In the genomic region with DNA sequence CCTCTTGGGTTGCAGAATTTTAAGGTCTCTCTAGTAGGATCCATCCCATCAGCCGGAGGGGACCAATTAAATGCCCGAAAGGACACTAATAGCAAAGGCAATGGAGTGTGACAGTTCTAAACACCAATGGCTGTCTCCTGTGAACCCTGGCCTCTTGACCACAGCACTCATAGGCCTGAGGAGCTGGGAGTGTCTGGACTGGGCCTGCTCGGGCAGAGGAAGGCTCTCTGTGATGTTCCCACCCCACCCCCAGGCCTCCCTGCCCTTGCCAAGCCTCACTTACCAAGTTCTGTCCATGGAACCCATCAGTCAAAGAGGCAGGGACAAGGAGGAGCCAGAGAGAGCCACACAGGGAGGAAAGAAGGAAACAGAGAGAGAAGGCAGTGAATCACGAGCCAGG, we compare ENCODE assay signal across 25 mouse cellular contexts.
DNase-seq lines count a peak whose midpoint lies in the region; ATAC-seq and TF ChIP-seq lines count a peak whose summit lies in the region.
"Had no signal": no experiment of that assay in that cellular context is flagged by ENCODE, and none has a peak within 500 bp of the region (broad histone marks: within the 10 kb centered on the region; RNA-seq: fewer than 3 reads in every experiment).

No protein-coding gene starts in this region.

- WGBS in kidney, embryonic 14.5 days, result 13% methylated on average over 4 of the region's 4 CpGs
- WGBS in kidney, postnatal 0 days, result 17% methylated on average over 4 of the region's 4 CpGs
- 30% methylated on average over 4 of the region's 4 CpGs for WGBS in hindbrain, embryonic 11.5 days

- no peak overlapping the region for H3K9ac ChIP-seq in kidney, embryonic 14.5 days (ENCODE audit: low read depth, low read length)
- no peak overlapping the region for H3K9ac ChIP-seq in kidney, postnatal 0 days (ENCODE audit: low read depth, low read length)
- no peak overlapping the region for H3K9ac ChIP-seq in hindbrain, embryonic 11.5 days (ENCODE audit: low read depth, low read length)
- H3K9ac ChIP-seq: embryonic facial prominence, embryonic 13.5 days; forebrain, embryonic 12.5 days; forebrain, embryonic 15.5 days; hindbrain, embryonic 13.5 days had no signal

- no peaks in the 10 kb centered on the region for H3K4me1 ChIP-seq in kidney, embryonic 14.5 days (ENCODE audit: control insufficient read depth, insufficient read depth, low read length)
- no peaks in the 10 kb centered on the region for H3K4me1 ChIP-seq in kidney, postnatal 0 days (replicated peaks; ENCODE audit: insufficient read depth, low read length)
- H3K4me1 ChIP-seq in hindbrain, embryonic 11.5 days (replicated peaks; ENCODE audit: control insufficient read depth, insufficient read depth, low read length), result no peaks in the 10 kb centered on the region
- H3K4me1 ChIP-seq: forebrain, embryonic 15.5 days had no signal

- TF ChIP-seq CTCF in kidney, postnatal 0 days (IDR thresholded peaks at IDR 0.05; ENCODE audit: low read depth), result no peak

- H3K4me3 ChIP-seq in kidney, embryonic 14.5 days (ENCODE audit: low read length), result no peak overlapping the region
- H3K4me3 ChIP-seq in kidney, postnatal 0 days (replicated peaks; ENCODE audit: low read depth, low read length), result no peak overlapping the region
- no peak overlapping the region for H3K4me3 ChIP-seq in hindbrain, embryonic 11.5 days (ENCODE audit: low read depth, low read length)
- H3K4me3 ChIP-seq: embryonic facial prominence, embryonic 13.5 days; erythroblast, embryonic 14.5 days; forebrain, embryonic 12.5 days; forebrain, embryonic 15.5 days; heart, adult 2 months; hindbrain, embryonic 13.5 days had no signal

- no peak overlapping the region for H3K4me2 ChIP-seq in kidney, embryonic 14.5 days (replicated peaks; ENCODE audit: low read depth, low read length)
- no peak overlapping the region for H3K4me2 ChIP-seq in kidney, postnatal 0 days (ENCODE audit: low read length)
- H3K4me2 ChIP-seq in hindbrain, embryonic 11.5 days (replicated peaks; ENCODE audit: low read depth, low read length), result no peak overlapping the region
- H3K4me2 ChIP-seq: embryonic facial prominence, embryonic 13.5 days; forebrain, embryonic 12.5 days; forebrain, embryonic 15.5 days; heart, embryonic 11.5 days; hindbrain, embryonic 13.5 days had no signal

- H3K36me3 ChIP-seq in kidney, embryonic 14.5 days (ENCODE audit: control insufficient read depth, insufficient read depth, low read length), result no peaks in the 10 kb centered on the region
- no peaks in the 10 kb centered on the region for H3K36me3 ChIP-seq in kidney, postnatal 0 days (ENCODE audit: insufficient read depth, low read length)
- no peaks in the 10 kb centered on the region for H3K36me3 ChIP-seq in hindbrain, embryonic 11.5 days (ENCODE audit: control insufficient read depth, insufficient read depth, low read length)
- H3K36me3 ChIP-seq: embryonic facial prominence, embryonic 13.5 days; forebrain, embryonic 12.5 days; forebrain, embryonic 15.5 days; G1E; hindbrain, embryonic 13.5 days had no signal

- peak overlapping the region; percentile 14; the same call in 1 of the 2 replicates for H3K27ac ChIP-seq in kidney, embryonic 14.5 days (ENCODE audit: low read depth, low read length)
- H3K27ac ChIP-seq in kidney, postnatal 0 days, result no peak overlapping the region
- H3K27ac ChIP-seq in hindbrain, embryonic 11.5 days (ENCODE audit: low read depth, low read length), result no peak overlapping the region
- H3K27ac ChIP-seq: embryonic facial prominence, embryonic 13.5 days; forebrain, embryonic 12.5 days; forebrain, embryonic 15.5 days; heart, adult 2 months; hindbrain, embryonic 13.5 days had no signal

- no peak for DNase-seq in kidney, adult 9 months
- peak; percentile 30 for DNase-seq in kidney, postnatal 0 days (ENCODE audit: low spot score)
- no peak for DNase-seq in kidney, adult 8-10 months
- peak; percentile 16 for DNase-seq in retina, postnatal 1 day
- DNase-seq in retina, embryonic 14.5 days (ENCODE audit: low spot score), result no peak
- DNase-seq in hindbrain, embryonic 11.5 days (ENCODE audit: low spot score), result no peak
- DNase-seq: adrenal gland, adult 2 months; adrenal gland, postnatal 14 days; B cell, adult 2 months; cerebellum, adult 11 months; cerebellum, adult 2 months; cerebellum, adult 9-11 months; cerebellum, postnatal 25 days; gastrocnemius, postnatal 25 days; heart, adult 2 months had no signal

- ATAC-seq in kidney, embryonic 14.5 days (ENCODE audit: low FRiP score, low TSS enrichment), result peak; percentile 88
- peak; percentile 73; the same call in 1 of the 2 replicates for ATAC-seq in kidney, postnatal 0 days (replicated peaks; ENCODE audit: low FRiP score, low read depth)
- ATAC-seq in hindbrain, embryonic 11.5 days (ENCODE audit: low FRiP score), result no peak
- ATAC-seq: forebrain, embryonic 15.5 days; hindbrain, embryonic 16.5 days; Patski had no signal

- H3K27me3 ChIP-seq in kidney, embryonic 14.5 days (ENCODE audit: control insufficient read depth, insufficient read depth, low read length), result no peaks in the 10 kb centered on the region
- H3K27me3 ChIP-seq in kidney, postnatal 0 days (ENCODE audit: insufficient read depth, low read length), result no peaks in the 10 kb centered on the region
- peaks cover 2% of the 10 kb centered on the region; the same call in 1 of the 2 replicates for H3K27me3 ChIP-seq in hindbrain, embryonic 11.5 days (ENCODE audit: control insufficient read depth, insufficient read depth, low read length)
- H3K27me3 ChIP-seq: forebrain, embryonic 15.5 days had no signal

- no peaks in the 10 kb centered on the region for H3K9me3 ChIP-seq in kidney, embryonic 14.5 days (ENCODE audit: control insufficient read depth, low read length)
- H3K9me3 ChIP-seq in kidney, postnatal 0 days (replicated peaks; ENCODE audit: low read length), result no peaks in the 10 kb centered on the region
- H3K9me3 ChIP-seq in hindbrain, embryonic 11.5 days (ENCODE audit: control insufficient read depth, low read length), result no peaks in the 10 kb centered on the region
- H3K9me3 ChIP-seq: embryonic facial prominence, embryonic 13.5 days; forebrain, embryonic 12.5 days; forebrain, embryonic 15.5 days; hindbrain, embryonic 13.5 days had no signal

Comparison
In these comparisons a context has a peak if more than half of its experiments do, and no peak if none do; other contexts are left out.
1. DNase-seq: peak in kidney, postnatal 0 days (single experiment) and retina, postnatal 1 day (single experiment); none in kidney, adult 9 months (single experiment), kidney, adult 8-10 months (0 of 2), retina, embryonic 14.5 days (single experiment) and hindbrain, embryonic 11.5 days (single experiment).